Comparison of ENCODE assay signal across 8 mouse cellular contexts in genomic region chr11:62756456-62757142, GRCm38 (mm10). TPM values are rescaled to one million over a fixed set of nuclear protein-coding genes. Genes with fewer than 3 reads are reported as not detected.
DNase-seq lines count a peak whose midpoint lies in the region; ATAC-seq and TF ChIP-seq lines count a peak whose summit lies in the region.

No protein-coding gene starts in this region.

- no peak for TF ChIP-seq EP300 in liver, postnatal 0 days (IDR thresholded peaks at IDR 0.05; ENCODE audit: low read depth)

- peak; percentile 94 for TF ChIP-seq CTCF in liver, postnatal 0 days (IDR thresholded peaks at IDR 0.05; ENCODE audit: low read depth)
- peak; percentile 65 for TF ChIP-seq CTCF in testis, adult 2 months (IDR thresholded peaks at IDR 0.05; ENCODE audit: control insufficient read depth, insufficient read depth, insufficient replicate concordance, low read depth, low read length)

- H3K4me2 ChIP-seq in forebrain, embryonic 16.5 days (ENCODE audit: low read length): peak overlapping the region; percentile 69
- H3K4me2 ChIP-seq in liver, postnatal 0 days (ENCODE audit: low read depth, low read length): peak overlapping the region; percentile 57
- H3K4me2 ChIP-seq in neural tube, embryonic 14.5 days (ENCODE audit: low read depth, low read length): peak overlapping the region; percentile 56

- intact Hi-C loops in heart, postnatal 25 days (cut with DNase I): loop anchor here (1.0 to 5.0 kb wide), 3 partner anchors 52 to 376 kb away; no protein-coding TSS in a partner anchor

- H3K4me3 ChIP-seq in forebrain, embryonic 16.5 days (replicated peaks; ENCODE audit: low read length): peak overlapping the region; percentile 49
- H3K4me3 ChIP-seq in liver, postnatal 0 days (ENCODE audit: low read depth, low read length): no peak overlapping the region
- H3K4me3 ChIP-seq in neural tube, embryonic 14.5 days (ENCODE audit: low read depth, low read length): peak overlapping the region; percentile 33
- H3K4me3 ChIP-seq in testis, adult 2 months (ENCODE audit: control insufficient read depth, low read depth, low read length): peak overlapping the region; percentile 86

- no peaks in the 10 kb centered on the region for H3K27me3 ChIP-seq in forebrain, embryonic 16.5 days (replicated peaks; ENCODE audit: control insufficient read depth, insufficient read depth, low read length)
- H3K27me3 ChIP-seq in liver, postnatal 0 days (ENCODE audit: insufficient read depth, low read length): peaks cover 9% of the 10 kb centered on the region; the same call in 1 of the 2 replicates
- H3K27me3 ChIP-seq in neural tube, embryonic 14.5 days (ENCODE audit: control insufficient read depth, insufficient read depth, low read length): no peaks in the 10 kb centered on the region
- H3K27me3 ChIP-seq in testis, adult 2 months (ENCODE audit: control insufficient read depth, insufficient read depth, low read length): no peaks in the 10 kb centered on the region

- H3K9ac ChIP-seq in forebrain, embryonic 16.5 days (replicated peaks; ENCODE audit: low read depth, low read length): peak overlapping the region; percentile 65
- no peak overlapping the region for H3K9ac ChIP-seq in liver, postnatal 0 days (replicated peaks)
- peak overlapping the region; percentile 39 for H3K9ac ChIP-seq in neural tube, embryonic 14.5 days (replicated peaks; ENCODE audit: low read depth, low read length)

- peak; percentile 98 for DNase-seq in ES-CJ7 (ENCODE audit: low read depth, low spot score)
- DNase-seq in cerebellum, adult 18-20 months: peak; percentile 99
- peak; percentile 92 for DNase-seq in heart, postnatal 25 days (ENCODE audit: low spot score)
- DNase-seq in layer of hippocampus, adult 11-12 months (ENCODE audit: low spot score): peak; percentile 94
- peak; percentile 91 for DNase-seq in liver, postnatal 0 days

- ATAC-seq in forebrain, embryonic 16.5 days: peak; percentile 99
- ATAC-seq in liver, postnatal 0 days: peak; percentile 100
- ATAC-seq in neural tube, embryonic 14.5 days (ENCODE audit: low read depth): peak; percentile 99

- WGBS in forebrain, embryonic 16.5 days: 6% methylated on average over 36 of the region's 36 CpGs
- WGBS in liver, postnatal 0 days (ENCODE audit: insufficient replicate concordance): 8% methylated on average over 36 of the region's 36 CpGs
- 7% methylated on average over 36 of the region's 36 CpGs for WGBS in neural tube, embryonic 14.5 days

- H3K4me1 ChIP-seq in forebrain, embryonic 16.5 days (replicated peaks; ENCODE audit: control insufficient read depth, insufficient read depth, low read length): peaks cover 5% of the 10 kb centered on the region
- 0 out of 2 replicates have a peak, but pooled peaks cover 4% of the 10 kb centered on the region for H3K4me1 ChIP-seq in liver, postnatal 0 days (ENCODE audit: insufficient read depth)
- H3K4me1 ChIP-seq in neural tube, embryonic 14.5 days (ENCODE audit: control insufficient read depth, insufficient read depth, low read length): no peaks in the 10 kb centered on the region
- H3K4me1 ChIP-seq in testis, adult 2 months (ENCODE audit: control insufficient read depth, insufficient read depth, low read length): no peaks in the 10 kb centered on the region; the same call in none of the 2 replicates

- H3K27ac ChIP-seq in forebrain, embryonic 16.5 days (ENCODE audit: low read length): no peak overlapping the region
- H3K27ac ChIP-seq in liver, postnatal 0 days (ENCODE audit: low read depth): no peak overlapping the region
- H3K27ac ChIP-seq in neural tube, embryonic 14.5 days (ENCODE audit: low read depth, low read length): no peak overlapping the region
- H3K27ac ChIP-seq in testis, adult 2 months (ENCODE audit: control insufficient read depth, insufficient read depth, low read depth, low read length): no peak overlapping the region

- TF ChIP-seq POLR2A in testis, adult 2 months (IDR thresholded peaks at IDR 0.05; ENCODE audit: control insufficient read depth, low read depth, low read length): peak; percentile 37

- no peaks in the 10 kb centered on the region for H3K36me3 ChIP-seq in forebrain, embryonic 16.5 days (ENCODE audit: control insufficient read depth, insufficient read depth)
- H3K36me3 ChIP-seq in liver, postnatal 0 days (replicated peaks; ENCODE audit: insufficient read depth, low read length): no peaks in the 10 kb centered on the region
- no peaks in the 10 kb centered on the region for H3K36me3 ChIP-seq in neural tube, embryonic 14.5 days (ENCODE audit: control insufficient read depth, insufficient read depth, low read length)
- H3K36me3 ChIP-seq in testis, adult 2 months (ENCODE audit: control insufficient read depth, insufficient read depth, low read length): no peaks in the 10 kb centered on the region

- H3K9me3 ChIP-seq in forebrain, embryonic 16.5 days (ENCODE audit: control insufficient read depth, low read length): no peaks in the 10 kb centered on the region
- H3K9me3 ChIP-seq in liver, postnatal 0 days (ENCODE audit: low read length): no peaks in the 10 kb centered on the region
- H3K9me3 ChIP-seq in neural tube, embryonic 14.5 days (ENCODE audit: control insufficient read depth, low read length): no peaks in the 10 kb centered on the region

RNA-seq across cellular contexts. Expression of gene Gm10428, which starts 3.7 kb away (rescaled TPM):
- polyA plus RNA-seq in forebrain, embryonic 16.5 days (2015; fragmentation: Nextera tagmentation; extraction: Ambion mirVana): not detected in 2 replicates
- not detected for total RNA-seq in heart, postnatal 25 days (2021)
- polyA plus RNA-seq in liver, postnatal 0 days (2015; fragmentation: Nextera tagmentation; extraction: Ambion mirVana): not detected in 2 replicates
- not detected in 2 replicates for polyA plus RNA-seq in neural tube, embryonic 14.5 days (2014; fragmentation: Nextera tagmentation; extraction: Ambion mirVana)
- polyA plus RNA-seq in testis, adult 2 months (2012; rRNA removed): not detected in 2 replicates

RNA-seq across cellular contexts. Expression of gene Zfp287, which starts 24.9 kb away (rescaled TPM):
- 27.1 and 29.0 TPM in 2 replicates for polyA plus RNA-seq in forebrain, embryonic 16.5 days (2015; fragmentation: Nextera tagmentation; extraction: Ambion mirVana)
- 1 to 10 TPM; 2.4 to 2.8 TPM for total RNA-seq in heart, postnatal 25 days (2021)
- 0.27 and 0.35 TPM in 2 replicates for polyA plus RNA-seq in liver, postnatal 0 days (2015; fragmentation: Nextera tagmentation; extraction: Ambion mirVana)
- 24.7 and 25.3 TPM in 2 replicates for polyA plus RNA-seq in neural tube, embryonic 14.5 days (2014; fragmentation: Nextera tagmentation; extraction: Ambion mirVana)
- polyA plus RNA-seq in testis, adult 2 months (2012; rRNA removed): 2.0 and 2.7 TPM in 2 replicates

RNA-seq across cellular contexts. Expression of gene Zfp286, which starts 32.7 kb away (rescaled TPM):
- 38.8 and 39.6 TPM in 2 replicates for polyA plus RNA-seq in forebrain, embryonic 16.5 days (2015; fragmentation: Nextera tagmentation; extraction: Ambion mirVana)
- 1 to 10 TPM; 1.6 to 2.3 TPM for total RNA-seq in heart, postnatal 25 days (2021)
- polyA plus RNA-seq in liver, postnatal 0 days (2015; fragmentation: Nextera tagmentation; extraction: Ambion mirVana): 0.39 and 0.69 TPM in 2 replicates
- polyA plus RNA-seq in neural tube, embryonic 14.5 days (2014; fragmentation: Nextera tagmentation; extraction: Ambion mirVana): 30.8 and 33.8 TPM in 2 replicates
- polyA plus RNA-seq in testis, adult 2 months (2012; rRNA removed): 7.8 and 8.1 TPM in 2 replicates
